Comparison of ENCODE assay signal across 8 mouse cellular contexts in genomic region chr5:115475337-115476106, GRCm38 (mm10). TPM values are rescaled to one million over a fixed set of nuclear protein-coding genes. Genes with fewer than 3 reads are reported as not detected.
DNase-seq lines count a peak whose midpoint lies in the region; ATAC-seq lines count a peak whose summit lies in the region.

No protein-coding gene starts in this region.

- no peak overlapping the region for H3K27ac ChIP-seq in heart, embryonic 16.5 days (ENCODE audit: low read length)
- H3K27ac ChIP-seq in stomach, embryonic 14.5 days (ENCODE audit: low read length) = no peak overlapping the region

- peak; percentile 59 for DNase-seq in thymus, postnatal 0 days (ENCODE audit: low spot score)
- no peak for DNase-seq in thymus, postnatal 25 days
- peak; percentile 84 for DNase-seq in embryo, embryonic 11 days
- DNase-seq in kidney, postnatal 36 days = peak; percentile 76
- DNase-seq in urinary bladder, postnatal 14 days (ENCODE audit: low spot score) = no peak

- H3K27me3 ChIP-seq in heart, embryonic 16.5 days (ENCODE audit: control insufficient read depth, insufficient read depth, low read length) = no peaks in the 10 kb centered on the region
- no peaks in the 10 kb centered on the region for H3K27me3 ChIP-seq in stomach, embryonic 14.5 days (ENCODE audit: control insufficient read depth, insufficient read depth, low read length)

- peak overlapping the region; percentile 50 for H3K4me3 ChIP-seq in heart, embryonic 16.5 days (ENCODE audit: low read length)
- H3K4me3 ChIP-seq in stomach, embryonic 14.5 days (ENCODE audit: low read depth, low read length) = peak overlapping the region; percentile 22

- peak; percentile 82 for ATAC-seq in heart, embryonic 16.5 days (replicated peaks; ENCODE audit: extremely low read depth, insufficient read depth, low FRiP score)
- peak; percentile 72 for ATAC-seq in megakaryocyte progenitor cell, adult 5-6 weeks (replicated peaks; ENCODE audit: poor library complexity)
- ATAC-seq in stomach, embryonic 14.5 days (ENCODE audit: insufficient number of reproducible peaks, insufficient read depth, low FRiP score, low read depth) = peak; percentile 84

- no peaks in the 10 kb centered on the region for H3K9me3 ChIP-seq in heart, embryonic 16.5 days (replicated peaks; ENCODE audit: control insufficient read depth, low read length)
- H3K9me3 ChIP-seq in stomach, embryonic 14.5 days (ENCODE audit: control insufficient read depth, low read depth, low read length) = no peaks in the 10 kb centered on the region

- WGBS in heart, embryonic 16.5 days = 12% methylated on average over 22 of the region's 22 CpGs
- 13% methylated on average over 22 of the region's 22 CpGs for WGBS in stomach, embryonic 14.5 days

- peaks cover 9% of the 10 kb centered on the region for H3K4me1 ChIP-seq in heart, embryonic 16.5 days (ENCODE audit: control insufficient read depth, insufficient read depth, low read length)
- H3K4me1 ChIP-seq in stomach, embryonic 14.5 days (ENCODE audit: control insufficient read depth, insufficient read depth, low read length) = no peaks in the 10 kb centered on the region

- H3K4me2 ChIP-seq in heart, embryonic 16.5 days (ENCODE audit: low read depth, low read length) = peak overlapping the region; percentile 72
- H3K4me2 ChIP-seq in stomach, embryonic 14.5 days (replicated peaks; ENCODE audit: low read depth, low read length) = peak overlapping the region; percentile 49

- H3K36me3 ChIP-seq in heart, embryonic 16.5 days (ENCODE audit: control insufficient read depth, insufficient read depth) = peaks cover 10% of the 10 kb centered on the region; the same call in 1 of the 2 replicates
- peaks cover 5% of the 10 kb centered on the region; the same call in 1 of the 2 replicates for H3K36me3 ChIP-seq in stomach, embryonic 14.5 days (ENCODE audit: control insufficient read depth, insufficient read depth, low read length)

- H3K9ac ChIP-seq in heart, embryonic 16.5 days (ENCODE audit: low read length) = peak overlapping the region; percentile 65
- H3K9ac ChIP-seq in stomach, embryonic 14.5 days (replicated peaks; ENCODE audit: low read depth, low read length) = no peak overlapping the region

RNA-seq across cellular contexts. Expression of gene Sirt4, which starts 9.0 kb away (rescaled TPM):
- polyA plus RNA-seq in thymus, postnatal 0 days (2015; fragmentation: Nextera tagmentation; extraction: Ambion mirVana) = 17.0 and 17.3 TPM in 2 replicates
- 18.7 and 24.0 TPM in 2 replicates for polyA plus RNA-seq in heart, embryonic 16.5 days (2015; fragmentation: Nextera tagmentation; extraction: Ambion mirVana)
- total RNA-seq in megakaryocyte progenitor cell, adult 5-6 weeks (2015) = 9.8 and 12.3 TPM in 2 replicates
- 2.8 and 4.6 TPM in 2 replicates for total RNA-seq in megakaryocyte progenitor cell, adult 5-6 weeks (2017)
- 20.9 and 23.5 TPM in 2 replicates for polyA plus RNA-seq in stomach, embryonic 14.5 days (2014; fragmentation: Nextera tagmentation; extraction: Ambion mirVana)

RNA-seq across cellular contexts. Expression of gene Pla2g1b, which starts 9.5 kb away (rescaled TPM):
- polyA plus RNA-seq in thymus, postnatal 0 days (2015; fragmentation: Nextera tagmentation; extraction: Ambion mirVana) = 0.99 TPM in 2 replicates
- 0.46 and 0.92 TPM in 2 replicates for polyA plus RNA-seq in heart, embryonic 16.5 days (2015; fragmentation: Nextera tagmentation; extraction: Ambion mirVana)
- total RNA-seq in megakaryocyte progenitor cell, adult 5-6 weeks (2015) = not detected in 2 replicates
- total RNA-seq in megakaryocyte progenitor cell, adult 5-6 weeks (2017) = not detected in 2 replicates
- polyA plus RNA-seq in stomach, embryonic 14.5 days (2014; fragmentation: Nextera tagmentation; extraction: Ambion mirVana) = 16.7 and 20.2 TPM in 2 replicates

RNA-seq across cellular contexts. Expression of gene Pxn, which starts 31.0 kb away (rescaled TPM):
- 40.2 and 44.8 TPM in 2 replicates for polyA plus RNA-seq in thymus, postnatal 0 days (2015; fragmentation: Nextera tagmentation; extraction: Ambion mirVana)
- 39.1 and 40.6 TPM in 2 replicates for polyA plus RNA-seq in heart, embryonic 16.5 days (2015; fragmentation: Nextera tagmentation; extraction: Ambion mirVana)
- 40.4 and 52.8 TPM in 2 replicates for total RNA-seq in megakaryocyte progenitor cell, adult 5-6 weeks (2015)
- total RNA-seq in megakaryocyte progenitor cell, adult 5-6 weeks (2017) = 69.6 and 73.0 TPM in 2 replicates
- 15.9 and 17.7 TPM in 2 replicates for polyA plus RNA-seq in stomach, embryonic 14.5 days (2014; fragmentation: Nextera tagmentation; extraction: Ambion mirVana)

RNA-seq across cellular contexts. Expression of gene Msi1, which starts 46.1 kb away (rescaled TPM):
- 2.2 TPM in 2 replicates for polyA plus RNA-seq in thymus, postnatal 0 days (2015; fragmentation: Nextera tagmentation; extraction: Ambion mirVana)
- 1.1 and 1.8 TPM in 2 replicates for polyA plus RNA-seq in heart, embryonic 16.5 days (2015; fragmentation: Nextera tagmentation; extraction: Ambion mirVana)
- not detected in 2 replicates for total RNA-seq in megakaryocyte progenitor cell, adult 5-6 weeks (2015)
- not detected in 2 replicates for total RNA-seq in megakaryocyte progenitor cell, adult 5-6 weeks (2017)
- 15.7 and 17.2 TPM in 2 replicates for polyA plus RNA-seq in stomach, embryonic 14.5 days (2014; fragmentation: Nextera tagmentation; extraction: Ambion mirVana)

Comparison
In these comparisons a context has a peak if more than half of its experiments do, and no peak if none do; other contexts are left out.
1. DNase-seq: peak in thymus, postnatal 0 days (single experiment), embryo, embryonic 11 days (single experiment) and kidney, postnatal 36 days (2 of 2); none in thymus, postnatal 25 days (single experiment) and urinary bladder, postnatal 14 days (single experiment).
2. Peak in every context shown above with its lines, with median percentiles within 50 percentile points of each other: ATAC-seq.